Mouse (Mus musculus): ENCODE measurements around the gene Xrcc1. TPM values are rescaled to one million over a fixed set of nuclear protein-coding genes. Genes with fewer than 3 reads are reported as not detected.

The Xrcc1 gene
- polyA plus RNA-seq, 1 experiment from 2014 or later = 105 TPM

- ATAC-seq (ENCODE audit: low FRiP score) = peak; percentile 98
These were observed 723 bp downstream of the Xrcc1 start for GRCm38 (mm10) chr7:24546634-24547389.

DNA sequence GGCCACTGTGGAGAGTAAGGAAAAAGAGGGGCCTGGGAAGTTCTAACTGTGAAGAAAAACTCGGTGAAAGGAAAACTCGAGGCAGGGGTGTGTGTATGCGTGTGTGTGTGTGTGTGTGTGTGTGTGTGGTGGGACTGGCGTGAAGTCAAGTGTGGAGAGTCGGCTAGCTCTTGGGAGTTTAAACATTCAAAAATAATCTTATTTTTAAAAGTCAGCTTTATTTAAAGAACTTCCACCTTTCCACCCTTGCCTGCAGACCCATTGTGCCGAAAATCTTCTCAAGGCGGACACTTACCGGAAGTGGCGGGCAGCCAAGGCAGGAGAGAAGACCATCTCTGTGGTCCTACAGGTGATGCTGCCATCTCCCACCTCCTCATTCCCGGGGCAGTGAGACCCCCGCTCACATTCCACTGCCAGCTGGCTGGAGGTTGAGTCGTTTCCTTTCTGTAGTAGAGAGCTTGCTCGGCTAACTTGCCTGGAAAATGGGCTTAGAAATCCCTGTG, 1.5 kb downstream of the Xrcc1 start:
- peaks cover 44% of the 10 kb centered on the region for H3K36me3 ChIP-seq (replicated peaks)
- WGBS = 27% methylated on average over 13 of the region's 13 CpGs
- peaks cover 17% of the 10 kb centered on the region for H3K4me1 ChIP-seq
- H3K27me3 ChIP-seq = no peaks in the 10 kb centered on the region
- H3K4me3 ChIP-seq (replicated peaks) = peak overlapping the region; percentile 81
- H3K9me3 ChIP-seq = no peaks in the 10 kb centered on the region
- H3K4me2 ChIP-seq = peak overlapping the region; percentile 74
- peak overlapping the region; percentile 87 for H3K9ac ChIP-seq
- peak overlapping the region; percentile 63 for H3K27ac ChIP-seq
- peak; percentile 27; the same call in 1 of the 2 replicates for ATAC-seq (ENCODE audit: low FRiP score)

More at GRCm38 (mm10) chr7:24546634-24547389, 723 bp downstream of the Xrcc1 start:
- Histone ChIP-seq H3K36me3 (replicated peaks) (peaks cover 36% of the 10 kb centered on the region), H3K27me3 (no peaks in the 10 kb centered on the region), H3K27ac (peak overlapping the region; percentile 71), H3K9me3 (no peaks in the 10 kb centered on the region), H3K9ac (peak overlapping the region; percentile 87), H3K4me2 (peak overlapping the region; percentile 74), H3K4me3 (replicated peaks) (peak overlapping the region; percentile 81), H3K4me1 (peaks cover 17% of the 10 kb centered on the region)
- WGBS = under 1% methylated on average over 57 of the region's 57 CpGs

GRCm38 (mm10) chr7:24551985-24552759, 6.1 kb downstream of the Xrcc1 start:
- Histone ChIP-seq H3K4me3 (replicated peaks) (no peak overlapping the region), H3K9ac (no peak overlapping the region), H3K9me3 (no peaks in the 10 kb centered on the region), H3K4me1 (peaks cover 10% of the 10 kb centered on the region), H3K36me3 (replicated peaks) (peaks cover 76% of the 10 kb centered on the region), H3K27me3 (no peaks in the 10 kb centered on the region), H3K4me2 (no peak overlapping the region), H3K27ac (no peak overlapping the region)
- no peak for ATAC-seq (ENCODE audit: low FRiP score)
- 94% methylated on average over 12 of the region's 12 CpGs for WGBS

DNA sequence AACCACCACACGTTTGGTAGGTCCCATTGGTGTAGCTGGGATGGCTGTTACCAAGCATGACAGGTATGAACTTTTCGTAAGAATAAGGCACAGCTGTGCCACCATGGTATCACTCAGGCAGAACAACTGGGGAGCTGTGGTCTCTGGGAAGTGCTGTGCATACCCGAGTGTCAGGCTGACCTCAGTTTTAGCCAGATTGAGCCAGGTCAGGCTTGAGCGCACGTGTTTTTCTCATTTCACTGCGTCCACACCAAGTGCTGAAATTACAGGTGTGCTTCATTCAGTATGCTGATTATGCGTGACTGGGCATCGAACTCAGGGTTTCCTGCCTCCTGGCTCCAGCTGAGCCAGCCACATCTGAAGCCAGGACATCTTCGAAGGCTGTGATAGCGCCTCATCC, 9.7 kb downstream of the Xrcc1 start:
- no peak overlapping the region for H3K27ac ChIP-seq
- no peaks in the 10 kb centered on the region for H3K4me1 ChIP-seq
- no peak for ATAC-seq (ENCODE audit: low FRiP score)
- H3K27me3 ChIP-seq = no peaks in the 10 kb centered on the region
- peaks cover 72% of the 10 kb centered on the region for H3K36me3 ChIP-seq (replicated peaks)
- no peaks in the 10 kb centered on the region for H3K9me3 ChIP-seq
- no peak overlapping the region for H3K4me3 ChIP-seq (replicated peaks)
- WGBS = 91% methylated on average over 10 of the region's 10 CpGs
- H3K9ac ChIP-seq = no peak overlapping the region
- no peak overlapping the region for H3K4me2 ChIP-seq

DNA sequence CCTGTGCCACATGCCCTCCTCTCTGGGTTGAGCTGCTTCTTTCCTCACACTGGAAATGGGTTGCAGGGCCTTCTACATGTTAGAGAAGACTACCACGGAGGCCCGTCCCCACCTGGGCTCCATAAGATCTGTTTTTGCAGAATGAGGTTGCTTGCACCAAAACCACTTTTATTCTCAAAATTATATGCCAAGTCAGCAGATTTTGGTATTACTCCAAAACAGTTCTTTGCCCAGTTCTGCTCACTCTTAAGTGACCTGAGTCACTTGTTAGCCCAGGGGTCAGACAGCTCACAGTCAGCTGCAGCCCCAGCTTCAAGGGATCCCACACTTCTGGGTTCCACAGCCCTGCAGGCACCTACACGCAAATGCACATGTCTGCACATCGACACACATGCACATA, 15.4 kb downstream of the Xrcc1 start:
- H3K4me3 ChIP-seq (replicated peaks) = no peak overlapping the region
- WGBS = 96% methylated on average over 4 of the region's 4 CpGs
- H3K9me3 ChIP-seq = no peaks in the 10 kb centered on the region
- no peak overlapping the region for H3K27ac ChIP-seq
- no peaks in the 10 kb centered on the region for H3K27me3 ChIP-seq
- no peak overlapping the region for H3K9ac ChIP-seq
- no peaks in the 10 kb centered on the region for H3K4me1 ChIP-seq
- H3K36me3 ChIP-seq (replicated peaks) = peaks cover 66% of the 10 kb centered on the region
- no peak for ATAC-seq (ENCODE audit: low FRiP score)
- H3K4me2 ChIP-seq = no peak overlapping the region

- no peak for ATAC-seq (ENCODE audit: low FRiP score)
- Histone ChIP-seq H3K9ac (no peak overlapping the region), H3K27me3 (no peaks in the 10 kb centered on the region), H3K4me3 (replicated peaks) (no peak overlapping the region), H3K4me2 (no peak overlapping the region), H3K9me3 (no peaks in the 10 kb centered on the region), H3K27ac (no peak overlapping the region), H3K4me1 (no peaks in the 10 kb centered on the region), H3K36me3 (replicated peaks) (peaks cover 80% of the 10 kb centered on the region)
- 88% methylated on average over 8 of the region's 8 CpGs for WGBS
These were observed 17.2 kb downstream of the Xrcc1 start for GRCm38 (mm10) chr7:24563191-24563836.

GRCm38 (mm10) chr7:24563837-24564206, 17.7 kb downstream of the Xrcc1 start:
- Histone ChIP-seq H3K9ac (no peak overlapping the region), H3K4me1 (no peaks in the 10 kb centered on the region), H3K4me2 (no peak overlapping the region), H3K27ac (no peak overlapping the region), H3K4me3 (replicated peaks) (no peak overlapping the region), H3K9me3 (no peaks in the 10 kb centered on the region), H3K27me3 (no peaks in the 10 kb centered on the region), H3K36me3 (replicated peaks) (peaks cover 82% of the 10 kb centered on the region)
- ATAC-seq (ENCODE audit: low FRiP score) = no peak
- WGBS = 85% methylated on average over 4 of the region's 4 CpGs

DNA sequence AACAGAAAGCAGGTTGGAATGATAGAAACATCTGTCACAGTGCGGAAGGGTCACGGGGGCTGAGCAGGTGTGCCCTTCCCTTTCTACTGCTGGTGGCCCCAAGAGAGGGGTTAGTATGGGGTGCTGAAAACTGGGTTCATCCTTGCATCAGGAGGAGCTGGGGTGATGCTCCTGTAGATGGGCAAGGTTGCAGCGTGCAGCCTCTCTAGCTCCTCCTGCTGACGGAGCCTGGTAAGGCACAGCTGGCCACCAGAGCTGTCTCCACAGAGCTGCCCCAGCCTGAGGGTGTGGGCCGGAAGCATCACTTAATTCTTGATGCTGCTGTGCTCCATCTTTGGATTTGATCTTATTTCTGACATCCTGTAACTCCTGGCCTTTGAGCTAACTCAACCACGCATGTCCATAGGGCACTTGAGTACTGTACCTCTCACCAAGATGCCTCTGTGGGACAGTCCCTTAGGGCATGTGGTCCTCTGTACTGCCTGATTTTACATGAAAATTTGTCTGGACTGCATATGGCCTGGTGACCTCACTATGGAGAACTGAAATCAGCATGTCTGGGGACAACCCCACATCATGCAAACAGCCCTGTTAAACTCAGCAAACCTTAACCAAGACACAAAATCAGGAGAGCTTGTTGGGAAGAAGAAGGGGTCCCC, 18.6 kb downstream of the Xrcc1 start:
- H3K36me3 ChIP-seq (replicated peaks) = peaks cover 81% of the 10 kb centered on the region
- H3K27me3 ChIP-seq = no peaks in the 10 kb centered on the region
- no peak overlapping the region for H3K4me3 ChIP-seq (replicated peaks)
- H3K9me3 ChIP-seq = no peaks in the 10 kb centered on the region
- H3K4me2 ChIP-seq = no peak overlapping the region
- no peak overlapping the region for H3K27ac ChIP-seq
- WGBS = 65% methylated on average over 6 of the region's 6 CpGs
- no peak overlapping the region for H3K9ac ChIP-seq
- no peak for ATAC-seq (ENCODE audit: low FRiP score)
- H3K4me1 ChIP-seq = no peaks in the 10 kb centered on the region

DNA sequence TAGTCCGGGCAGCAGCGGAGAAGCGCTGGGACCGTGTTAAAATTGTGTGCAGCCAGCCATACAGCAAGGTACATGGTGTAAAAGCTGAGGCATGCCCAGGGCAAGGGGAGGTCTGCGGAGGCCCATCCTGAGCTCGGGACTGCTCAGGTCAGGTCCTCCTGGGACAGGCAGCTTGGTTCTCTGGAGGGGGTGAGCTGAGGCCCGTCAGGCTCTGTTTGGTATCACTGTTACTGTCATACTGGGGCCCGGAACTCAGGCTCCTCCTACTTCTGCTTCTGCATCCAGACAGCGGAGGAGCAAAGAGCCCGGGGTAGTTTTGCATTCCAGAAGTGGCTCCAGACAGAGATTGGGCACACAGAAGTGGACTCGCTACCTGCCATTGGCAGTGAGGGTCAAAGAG, 19.5 kb downstream of the Xrcc1 start:
- Histone ChIP-seq H3K27me3 (no peaks in the 10 kb centered on the region), H3K9me3 (no peaks in the 10 kb centered on the region), H3K4me2 (no peak overlapping the region), H3K36me3 (replicated peaks) (peaks cover 81% of the 10 kb centered on the region), H3K9ac (no peak overlapping the region), H3K27ac (no peak overlapping the region), H3K4me1 (no peaks in the 10 kb centered on the region), H3K4me3 (replicated peaks) (no peak overlapping the region)
- 92% methylated on average over 11 of the region's 11 CpGs for WGBS
- ATAC-seq (ENCODE audit: low FRiP score) = no peak

DNA sequence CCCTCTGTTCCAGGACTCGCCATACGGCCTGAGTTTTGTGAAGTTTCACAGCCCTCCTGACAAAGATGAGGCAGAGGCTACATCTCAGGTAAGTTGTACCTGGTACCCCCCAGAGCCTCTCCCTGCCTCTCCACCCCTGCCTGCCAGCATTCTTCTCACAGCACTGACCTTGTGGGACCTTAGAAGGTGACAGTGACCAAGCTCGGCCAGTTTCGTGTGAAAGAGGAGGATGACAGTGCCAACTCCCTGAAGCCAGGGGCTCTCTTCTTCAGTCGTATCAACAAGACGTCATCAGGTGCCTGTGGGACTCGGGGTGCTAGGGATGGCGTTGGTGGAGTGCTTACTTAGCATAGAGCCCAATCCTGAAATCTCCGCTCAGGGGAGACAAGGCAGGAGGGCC, 20.1 kb downstream of the Xrcc1 start:
- Histone ChIP-seq H3K36me3 (replicated peaks) (peaks cover 81% of the 10 kb centered on the region), H3K9ac (no peak overlapping the region), H3K4me3 (replicated peaks) (no peak overlapping the region), H3K9me3 (no peaks in the 10 kb centered on the region), H3K4me2 (no peak overlapping the region), H3K27ac (no peak overlapping the region), H3K4me1 (no peaks in the 10 kb centered on the region), H3K27me3 (no peaks in the 10 kb centered on the region)
- WGBS = 97% methylated on average over 9 of the region's 9 CpGs
- ATAC-seq (ENCODE audit: low FRiP score) = no peak

GRCm38 (mm10) chr7:24568512-24568911, 22.4 kb downstream of the Xrcc1 start:
- Histone ChIP-seq H3K4me1 (no peaks in the 10 kb centered on the region), H3K4me2 (no peak overlapping the region), H3K9ac (no peak overlapping the region), H3K27ac (no peak overlapping the region), H3K4me3 (replicated peaks) (no peak overlapping the region), H3K27me3 (no peaks in the 10 kb centered on the region), H3K36me3 (replicated peaks) (peaks cover 85% of the 10 kb centered on the region), H3K9me3 (no peaks in the 10 kb centered on the region)
- ATAC-seq (ENCODE audit: low FRiP score) = no peak
- WGBS = 91% methylated on average over 4 of the region's 4 CpGs

GRCm38 (mm10) chr7:24571071-24571470, 25.0 kb downstream of the Xrcc1 start:
- Histone ChIP-seq H3K9me3 (no peaks in the 10 kb centered on the region), H3K4me2 (no peak overlapping the region), H3K36me3 (replicated peaks) (peaks cover 68% of the 10 kb centered on the region), H3K4me3 (replicated peaks) (no peak overlapping the region), H3K9ac (no peak overlapping the region), H3K27ac (no peak overlapping the region), H3K27me3 (no peaks in the 10 kb centered on the region), H3K4me1 (no peaks in the 10 kb centered on the region)
- 83% methylated on average over 4 of the region's 4 CpGs for WGBS
- no peak for ATAC-seq (ENCODE audit: low FRiP score)

Data from forebrain, embryonic 12.5 days (tissue).